Mouse (Mus musculus): ENCODE measurements around the gene Dguok. TPM values are rescaled to one million over a fixed set of nuclear protein-coding genes. Genes with fewer than 3 reads are reported as not detected.

Dguok gene
- 10 to 100 TPM; 38.0 to 50.0 TPM for total RNA-seq (2021)
- long read RNA-seq, experiment 1, transcript Dguok-201 (7 exons, 1,107 nt) = major isoform, 75 of 110 reads
- long read RNA-seq, experiment 1, transcript Dguok-202 (6 exons, 1,007 nt) = minor isoform, 5 of 110 reads
- long read RNA-seq, experiment 1, partial matches to known transcripts = 4 of 110 reads
- long read RNA-seq, experiment 1, other reads (novel, unspliced or antisense) = 25 of 110 reads
- long read RNA-seq, experiment 2, transcript Dguok-201 (7 exons, 1,107 nt) = major isoform, 42 of 65 reads
- long read RNA-seq, experiment 2, partial matches to known transcripts = 1 of 65 reads
- long read RNA-seq, experiment 2, other reads (novel, unspliced or antisense) = 20 of 65 reads

DNA sequence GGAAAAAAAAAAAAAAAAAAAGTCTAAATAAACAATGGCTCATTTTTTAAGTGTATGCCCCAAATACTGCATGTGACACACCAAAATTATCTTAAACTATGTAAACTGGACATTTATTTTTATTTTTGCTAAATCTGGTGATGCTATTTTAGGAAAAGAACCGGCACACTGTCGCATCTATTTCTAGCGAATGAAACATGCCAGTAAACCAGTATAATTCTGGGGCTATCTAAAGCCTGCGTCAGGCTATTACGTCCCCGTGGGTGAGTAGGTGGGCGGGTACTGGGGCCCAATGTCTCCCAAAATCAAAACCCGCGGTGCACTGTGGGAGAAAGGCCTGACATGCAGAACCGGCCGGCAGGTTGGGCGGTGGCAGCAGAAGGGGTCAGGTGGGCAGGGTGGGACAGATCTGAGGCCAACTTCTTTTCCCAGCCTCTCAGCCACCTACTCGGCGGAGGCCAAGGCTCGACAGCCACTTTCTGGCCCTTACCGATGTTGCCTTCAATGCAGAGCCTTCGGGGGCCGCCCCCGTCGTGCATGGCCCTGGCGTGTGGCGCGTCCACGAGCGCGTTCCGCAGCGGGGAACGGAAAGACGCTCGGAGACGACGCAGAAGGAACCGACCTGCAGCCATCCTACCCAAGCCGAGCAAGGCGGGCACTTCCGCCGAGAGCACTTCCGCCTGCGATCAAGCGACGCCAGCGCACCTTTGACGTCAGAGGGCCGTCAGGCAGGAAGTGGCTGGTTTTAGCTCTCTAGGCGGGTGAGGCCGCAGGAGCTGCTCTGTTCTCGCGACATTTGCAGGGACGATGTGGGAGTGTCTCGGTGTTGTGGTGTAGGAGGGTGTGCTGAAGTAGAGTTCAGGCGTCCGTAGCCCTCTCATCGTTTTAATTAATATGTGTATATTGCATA is at the start of gene Dguok:
TSS of gene Dguok (minus strand) at position 712 of the 910 bp plus-strand sequence.
- peak; percentile 97 for DNase-seq

DNA sequence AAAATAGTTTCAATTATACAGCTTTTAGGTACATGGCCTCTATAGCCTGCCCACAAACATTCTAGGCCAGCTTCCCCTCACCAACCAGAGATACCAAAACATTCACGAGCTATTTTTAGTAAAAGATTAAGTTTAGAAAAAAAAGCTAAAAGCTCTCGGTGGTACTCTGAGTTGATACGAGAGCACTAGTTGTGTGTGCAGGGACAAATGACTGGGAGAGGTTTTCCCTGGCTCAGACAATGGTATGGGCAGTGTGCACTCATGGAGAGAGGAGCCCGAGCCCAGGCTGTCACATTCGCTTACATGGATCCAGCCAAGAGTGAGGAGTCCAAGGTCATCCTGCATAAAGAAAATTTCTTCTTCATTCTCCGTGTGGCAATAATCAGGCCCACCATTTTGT is 49.2 kb upstream of the Dguok start:
- no peak for DNase-seq

DNA sequence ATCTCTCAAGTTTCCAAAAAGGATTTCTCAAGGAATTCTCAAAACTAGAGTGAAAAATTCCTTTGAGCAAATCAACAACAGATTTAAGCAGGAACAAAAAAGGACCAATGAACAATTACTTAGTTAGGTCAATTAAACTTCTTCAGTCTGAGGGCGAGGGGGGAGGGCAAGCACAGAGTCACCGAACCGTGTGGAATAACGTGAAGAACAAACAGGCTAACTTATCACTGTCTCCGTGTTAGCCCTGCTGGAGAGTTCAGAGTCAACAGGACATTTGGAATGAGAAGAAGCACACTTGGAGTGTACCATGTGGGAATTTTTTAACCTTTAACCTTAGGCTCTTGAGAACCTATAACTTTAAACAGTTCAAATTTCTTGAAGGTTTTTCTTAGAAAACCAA is 41.6 kb upstream of the Dguok start:
- DNase-seq = no peak

DNA sequence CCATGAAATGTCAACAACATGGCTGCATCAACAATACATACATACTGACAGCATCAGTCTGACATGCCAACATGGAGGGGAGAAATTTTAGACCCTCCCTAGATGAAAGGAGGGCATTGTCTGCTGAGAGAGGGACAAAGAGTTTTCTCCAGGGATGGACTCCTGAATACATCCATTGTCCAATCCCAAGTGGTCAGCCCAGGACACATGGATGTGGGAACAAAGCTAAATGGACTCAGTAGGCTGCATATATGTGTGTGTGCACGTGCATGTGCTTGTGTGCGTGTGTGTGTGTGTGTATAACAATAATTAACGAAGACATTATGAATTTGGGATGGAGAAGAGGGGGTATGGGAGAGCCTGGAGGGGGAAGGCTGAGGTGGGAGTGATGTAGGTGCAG is 39.0 kb upstream of the Dguok start:
- no peak for DNase-seq

DNA sequence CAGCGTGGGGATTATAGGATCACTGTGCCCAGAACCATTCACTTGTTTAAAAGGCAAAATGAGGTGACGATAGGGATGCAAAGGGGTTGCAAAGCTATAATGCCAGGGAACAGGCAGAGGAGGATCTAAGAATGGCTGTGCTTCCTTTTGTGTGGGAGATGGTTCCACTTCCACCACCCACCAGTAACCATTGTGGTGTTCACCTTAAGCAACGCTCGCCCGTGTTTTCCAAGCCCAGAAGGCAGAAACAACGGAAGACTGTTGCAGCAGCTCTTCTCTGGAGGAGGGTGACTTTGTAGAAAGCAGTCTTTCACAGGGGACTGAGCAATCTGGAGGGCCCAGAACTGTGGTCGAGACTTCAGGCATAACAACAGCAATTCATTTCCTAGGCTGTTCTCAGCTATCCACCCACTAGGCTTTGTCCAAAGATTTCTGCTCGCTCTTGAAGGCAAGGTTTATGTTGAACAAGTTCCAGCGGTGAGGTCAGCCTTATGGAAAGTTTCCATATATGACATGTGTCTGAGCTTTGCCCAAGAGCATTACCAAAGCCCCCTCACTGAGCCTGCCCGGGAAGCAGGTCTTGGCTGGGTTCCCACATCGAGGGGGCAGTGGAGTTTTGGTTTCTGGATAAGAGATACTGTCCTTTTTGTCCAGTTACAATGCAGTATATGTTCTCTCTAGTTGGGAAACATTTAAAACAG is 35.1 kb upstream of the Dguok start:
- peak; percentile 13 for DNase-seq

DNA sequence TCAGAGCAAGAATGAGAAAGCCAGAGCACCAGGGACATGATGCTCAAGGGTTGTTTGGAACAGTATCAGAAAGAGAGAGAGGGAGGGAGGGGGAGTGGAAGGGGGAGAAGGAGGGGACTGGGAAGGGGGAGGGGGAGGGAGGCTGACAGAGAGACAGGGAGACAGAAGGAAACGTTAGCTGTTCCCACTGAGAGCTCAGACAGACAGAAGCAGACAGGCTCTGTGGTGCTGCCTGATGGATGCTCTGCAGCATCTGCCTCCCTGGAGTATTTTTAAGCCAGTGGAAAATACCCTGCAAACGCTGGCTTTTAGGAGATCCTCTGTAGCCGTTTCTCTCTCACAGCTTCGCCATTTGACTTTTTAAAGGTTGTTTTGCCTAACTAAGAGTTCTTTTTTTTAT is 33.2 kb upstream of the Dguok start:
- DNase-seq = no peak

DNA sequence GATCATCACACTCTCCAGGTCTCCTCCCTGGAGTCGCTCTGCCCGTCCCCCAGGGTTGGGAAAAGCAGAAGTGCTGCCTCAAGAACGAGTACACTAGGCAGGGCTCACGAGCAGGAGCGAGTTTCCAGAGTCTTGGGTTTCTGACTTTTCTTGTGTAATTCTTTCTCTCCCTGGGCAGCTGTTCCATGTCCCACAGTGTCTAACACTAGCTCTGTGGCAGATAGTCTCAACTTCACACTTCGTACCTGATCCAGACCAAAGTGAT is 30.0 kb upstream of the Dguok start:
- no peak for DNase-seq

DNA sequence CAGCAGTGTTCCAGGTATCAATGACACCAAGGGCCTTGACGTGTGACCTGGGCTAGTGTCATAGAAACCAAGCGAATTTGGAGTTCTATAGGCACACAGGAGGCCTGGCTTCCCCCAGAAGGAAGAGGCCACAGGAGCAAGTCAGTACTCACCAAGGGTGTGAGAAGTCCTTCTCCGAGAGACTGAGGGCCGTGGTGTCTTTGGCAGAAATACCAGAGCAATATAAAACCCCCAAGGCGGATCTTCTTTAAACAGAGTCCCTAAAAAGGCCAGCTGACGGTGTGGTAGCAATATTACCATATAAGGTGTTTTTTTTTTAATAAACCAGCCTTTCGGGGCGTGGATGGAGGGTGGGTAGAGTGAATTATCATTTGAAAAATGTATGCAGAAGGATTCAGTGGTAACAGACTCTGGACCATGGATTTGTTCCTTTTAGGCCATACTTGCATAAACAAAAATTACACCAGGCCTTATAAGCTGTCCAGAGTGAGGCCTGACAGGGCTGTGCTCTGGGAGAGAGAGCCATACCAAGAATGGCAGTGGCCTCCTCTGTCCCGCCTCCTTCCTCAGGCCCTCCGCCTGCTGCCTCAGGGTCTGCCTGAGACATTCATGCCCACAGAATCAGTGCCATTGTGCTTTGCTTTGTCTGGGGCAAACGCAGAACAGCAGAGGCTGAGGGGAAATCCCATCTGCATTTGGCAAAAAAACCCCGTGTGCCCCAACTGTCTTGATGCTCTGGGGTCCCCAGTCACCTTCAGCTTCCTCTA is 29.4 kb upstream of the Dguok start, which contains the start of gene Actg2:
TSS of gene Actg2 (minus strand) at position 238 of the 767 bp plus-strand sequence.
- DNase-seq = no peak

DNA sequence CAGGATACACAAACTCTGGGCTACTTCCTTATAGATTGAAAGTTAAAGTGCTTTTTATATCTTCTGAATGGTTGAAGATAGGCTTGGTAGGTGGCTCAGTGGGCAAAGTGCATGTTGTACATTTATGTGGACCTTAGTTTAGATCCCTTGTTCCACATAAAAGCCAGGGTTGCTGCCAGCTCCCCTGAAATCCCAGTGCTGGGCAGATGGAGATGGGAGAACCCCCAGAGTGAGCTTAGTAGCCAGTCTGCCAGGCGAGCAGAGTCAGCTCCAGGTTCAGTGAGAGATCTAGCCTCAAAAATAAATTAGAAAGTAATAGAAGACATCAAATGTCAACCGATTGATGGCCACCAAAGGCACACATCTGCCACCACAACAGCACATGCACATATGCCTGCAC is 25.8 kb upstream of the Dguok start:
- DNase-seq = no peak

DNA sequence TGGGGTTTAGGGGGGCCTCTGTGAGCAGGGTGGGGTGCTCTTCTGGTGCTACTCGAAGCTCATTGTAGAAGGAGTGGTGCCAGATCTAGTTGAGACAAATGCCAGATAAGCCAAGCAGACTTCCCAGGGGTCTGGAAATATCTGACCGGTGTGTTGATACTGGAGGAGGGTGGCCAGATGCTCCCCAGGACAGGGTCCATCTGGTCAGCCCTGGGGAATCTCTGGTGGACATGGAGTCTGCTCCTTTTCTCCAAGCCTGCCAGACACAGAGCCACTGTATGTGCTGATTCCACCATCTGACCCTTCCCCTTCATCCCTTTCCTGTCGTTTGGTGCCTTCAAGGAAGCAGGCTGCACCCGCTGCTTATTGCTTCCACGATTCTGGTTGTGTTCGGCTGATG is 16.4 kb upstream of the Dguok start:
- no peak for DNase-seq

DNA sequence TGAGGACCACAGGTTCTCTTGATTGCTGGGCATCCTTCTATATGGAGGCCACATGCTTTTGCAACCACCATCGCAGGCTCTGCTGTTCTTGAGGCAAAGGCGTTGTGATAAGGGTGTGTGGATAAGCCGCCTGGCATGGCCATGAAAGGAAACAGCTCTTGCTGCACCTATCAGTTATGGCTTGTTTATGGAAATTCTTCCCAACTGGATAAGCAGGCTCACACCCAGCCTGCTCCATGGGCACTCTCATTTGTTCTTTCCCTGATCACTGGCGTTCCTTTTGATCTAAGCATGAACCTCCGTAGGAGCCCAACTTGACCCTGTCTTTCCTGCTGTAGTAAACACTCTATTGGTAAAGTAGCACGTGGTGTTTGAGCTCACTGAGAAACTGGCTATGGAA is 15.0 kb upstream of the Dguok start:
- DNase-seq = no peak

DNA sequence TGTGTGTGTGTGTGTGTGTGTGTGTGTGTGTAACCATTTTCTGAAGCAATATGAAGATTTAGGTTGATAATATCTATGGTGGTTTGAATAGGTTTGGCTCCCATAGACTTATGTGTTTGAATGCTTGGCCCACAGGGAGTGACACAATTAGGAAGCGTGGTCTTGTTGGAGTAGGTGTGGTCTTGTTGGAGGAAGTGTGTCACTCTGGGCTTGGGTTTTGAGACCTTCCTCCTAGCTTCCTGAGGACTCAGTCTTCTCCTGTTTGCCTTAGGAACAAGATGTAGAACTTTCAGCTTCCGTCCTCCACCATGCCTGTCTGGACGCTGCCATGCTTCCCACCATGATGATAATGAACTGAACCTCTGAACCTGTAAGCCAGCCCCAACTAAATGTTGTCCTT is 11.9 kb upstream of the Dguok start:
- DNase-seq = no peak

DNA sequence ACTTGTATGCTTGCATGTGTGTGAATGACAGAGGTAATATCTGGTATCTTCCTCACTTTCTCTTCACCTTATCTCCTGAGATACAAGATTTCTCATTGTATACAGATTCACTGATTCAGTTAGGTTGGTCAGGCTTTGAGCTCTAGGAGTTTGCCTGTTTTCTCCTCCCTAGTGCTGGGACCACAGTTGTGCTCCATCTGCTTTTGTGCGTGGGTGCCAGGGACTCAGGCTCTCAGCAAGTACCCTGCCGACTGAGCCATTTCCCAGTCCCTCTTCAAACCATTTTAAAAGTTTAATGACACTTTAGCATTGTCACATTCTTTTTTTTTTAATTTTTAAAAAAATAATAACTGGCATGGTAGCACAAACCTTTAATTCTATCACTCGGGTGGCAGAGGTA is 8.4 kb upstream of the Dguok start:
- no peak for DNase-seq

DNA sequence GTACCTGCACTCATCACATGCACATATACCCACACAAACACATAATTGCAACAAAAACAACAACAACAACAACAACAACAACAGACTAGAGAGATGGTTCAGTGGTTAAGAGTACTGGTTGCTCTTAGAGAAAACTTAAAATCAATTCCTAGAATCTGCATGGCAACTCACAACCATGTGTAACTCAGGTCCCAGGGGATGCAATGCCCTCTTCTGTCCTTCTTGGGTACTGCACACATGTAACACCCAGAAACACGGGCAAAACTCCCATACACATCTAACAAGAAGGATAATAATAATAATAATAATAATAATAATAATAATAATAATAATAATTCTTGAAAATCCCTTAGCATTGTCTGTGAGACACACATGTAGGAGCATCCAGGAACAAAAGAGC is 5.7 kb upstream of the Dguok start:
- DNase-seq = peak; percentile 77

DNA sequence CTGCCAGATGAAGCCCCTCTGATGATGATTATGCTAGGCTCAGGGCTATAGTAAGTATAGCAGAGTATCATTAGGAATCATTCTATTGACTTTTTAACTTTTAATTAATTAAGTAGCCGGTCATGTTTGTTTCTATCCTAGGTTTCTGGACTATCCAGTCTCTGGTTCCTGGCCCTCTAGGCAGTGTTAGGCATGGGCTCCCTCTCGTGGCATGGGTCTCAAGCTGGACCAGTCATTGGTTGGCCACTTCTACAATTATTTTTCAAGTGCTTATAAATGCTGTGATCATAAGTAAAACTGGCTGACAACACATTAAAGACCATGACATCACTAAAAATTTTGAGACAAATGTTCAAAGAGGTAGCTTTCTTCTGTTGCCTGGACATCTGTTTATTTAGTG is 3.4 kb upstream of the Dguok start:
- no peak for DNase-seq

DNA sequence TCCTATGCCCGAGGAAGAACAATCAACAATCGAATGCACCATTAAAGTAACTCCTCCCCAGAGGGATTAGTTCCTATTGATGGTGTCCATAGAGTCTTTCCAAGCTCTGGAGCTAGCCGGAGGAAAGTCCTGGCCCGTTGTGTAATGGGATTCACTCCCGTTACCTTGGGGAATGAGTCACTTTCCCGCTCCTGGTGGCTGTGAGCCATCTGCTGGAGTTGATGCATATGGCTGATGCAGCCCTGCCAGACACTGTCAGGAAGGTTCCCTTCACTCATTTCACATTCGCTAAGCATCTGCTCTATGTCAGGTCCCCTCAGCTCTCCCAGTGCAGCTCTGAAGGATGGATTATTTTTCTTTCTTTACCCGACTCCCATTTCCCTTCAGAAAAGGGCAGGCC is 2.7 kb upstream of the Dguok start:
- DNase-seq = peak; percentile 77

DNA sequence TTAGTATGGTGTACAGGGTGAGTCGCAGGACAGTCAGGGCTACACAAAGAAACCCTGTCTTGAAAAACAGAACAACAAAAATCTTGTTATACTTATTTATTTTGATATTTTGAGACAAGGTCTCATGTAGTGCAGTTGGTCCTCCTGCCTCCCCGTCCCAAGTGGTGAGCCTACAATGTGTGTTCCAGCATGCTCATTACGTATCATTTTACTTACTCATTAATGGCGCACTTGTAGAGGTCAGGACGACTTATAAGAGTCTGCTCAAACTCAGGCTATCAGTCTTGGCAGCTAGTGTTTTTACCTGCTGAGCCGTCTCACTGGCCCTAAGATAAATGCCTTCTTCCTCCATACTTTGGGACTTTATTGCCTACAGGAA is 388 bp upstream of the Dguok start:
- DNase-seq = no peak

DNA sequence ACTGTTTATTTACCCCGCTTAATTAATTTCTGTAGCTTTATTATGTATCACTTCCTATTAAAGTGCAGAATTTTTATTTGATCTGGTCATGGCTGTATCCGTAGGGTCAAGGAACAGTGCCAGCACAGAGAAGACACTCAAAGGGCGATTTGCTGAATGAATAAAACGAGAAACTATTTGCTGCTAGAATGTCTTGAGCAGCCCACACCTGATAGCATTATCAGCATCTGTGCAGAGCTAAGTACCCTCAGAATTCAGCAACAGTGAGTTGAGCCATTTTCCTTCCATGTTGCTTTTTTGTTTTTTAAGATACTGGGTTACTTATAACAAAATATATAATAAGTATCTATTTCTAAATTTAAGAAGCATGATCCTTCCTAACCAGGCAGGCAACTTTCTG is 1.2 kb downstream of the Dguok start:
- no peak for DNase-seq

DNA sequence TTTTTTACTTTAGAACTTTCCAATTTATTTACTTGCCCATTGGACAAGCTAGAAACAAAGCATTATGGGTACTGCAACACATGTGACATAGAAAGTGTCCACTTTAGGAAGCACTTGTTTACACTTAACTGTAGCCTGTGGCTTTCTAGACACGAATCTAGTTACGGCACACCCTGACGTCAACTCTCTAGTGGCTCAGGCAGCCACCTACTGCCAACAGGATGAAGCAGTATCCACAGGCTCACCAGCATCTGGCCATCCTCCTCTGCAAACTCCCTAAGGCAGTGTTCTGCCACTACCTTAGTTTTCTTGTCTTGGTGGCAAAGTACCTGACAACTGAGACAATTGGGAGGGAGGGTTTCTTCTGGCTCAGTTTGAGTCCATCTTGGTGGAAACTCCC is 3.4 kb downstream of the Dguok start:
- peak; percentile 34 for DNase-seq

DNA sequence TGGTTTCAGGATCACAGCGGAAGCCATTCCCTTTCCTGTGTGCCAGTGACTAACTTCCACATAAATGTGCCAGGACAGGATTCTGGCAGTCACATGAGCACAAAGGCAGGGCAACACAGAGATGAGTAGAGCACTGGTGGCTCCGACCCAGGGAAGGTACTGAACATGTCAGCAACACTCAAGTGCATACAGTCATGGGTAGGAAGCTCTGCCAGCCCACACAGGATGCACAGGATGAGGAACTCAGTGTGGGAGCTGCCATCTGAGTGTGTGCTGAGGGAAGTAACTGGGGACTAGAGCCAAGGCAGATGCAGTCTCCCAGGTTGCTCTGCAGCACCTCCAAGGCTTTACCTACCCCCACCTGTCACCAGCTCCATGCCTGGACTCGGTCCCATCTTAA is 4.1 kb downstream of the Dguok start:
- DNase-seq = peak; percentile 14

DNA sequence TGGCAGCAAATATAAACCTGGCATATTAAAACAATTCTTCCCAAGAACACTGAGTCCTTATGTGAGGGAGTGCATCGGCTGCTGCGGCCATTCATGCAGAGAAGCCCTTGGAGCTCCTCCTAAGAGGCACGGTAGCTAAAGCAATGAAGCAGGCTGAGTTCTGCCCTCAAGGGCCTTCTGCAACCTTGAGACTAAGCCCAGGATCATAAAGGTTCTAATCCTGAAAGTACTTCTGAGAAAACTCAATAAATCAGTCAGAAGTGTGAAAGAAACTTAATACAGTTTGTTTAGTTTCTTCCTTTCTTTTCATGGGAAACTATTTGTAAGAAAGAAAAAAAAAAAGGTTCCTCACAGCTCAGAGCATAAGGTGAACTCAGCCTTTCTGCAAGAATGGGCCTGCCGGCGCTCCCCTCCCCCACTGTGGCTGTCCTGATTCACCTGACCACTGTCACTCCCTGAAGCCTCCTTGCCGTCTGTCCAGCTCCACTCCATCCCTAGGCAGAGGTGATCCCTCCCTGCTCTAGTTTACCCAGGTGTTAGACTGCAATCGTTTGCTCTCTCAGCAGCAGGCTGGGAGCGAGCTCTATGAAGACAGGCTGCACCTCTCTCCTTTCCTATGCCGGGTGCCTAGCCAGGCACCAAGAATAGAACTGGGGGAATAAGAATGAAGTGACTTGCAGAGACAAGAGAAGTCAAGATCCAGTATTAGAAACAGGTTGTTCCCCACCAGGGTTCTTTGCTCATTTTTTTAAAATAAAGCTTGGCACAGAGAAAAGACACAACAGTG is 5.1 kb downstream of the Dguok start:
- DNase-seq = no peak

DNA sequence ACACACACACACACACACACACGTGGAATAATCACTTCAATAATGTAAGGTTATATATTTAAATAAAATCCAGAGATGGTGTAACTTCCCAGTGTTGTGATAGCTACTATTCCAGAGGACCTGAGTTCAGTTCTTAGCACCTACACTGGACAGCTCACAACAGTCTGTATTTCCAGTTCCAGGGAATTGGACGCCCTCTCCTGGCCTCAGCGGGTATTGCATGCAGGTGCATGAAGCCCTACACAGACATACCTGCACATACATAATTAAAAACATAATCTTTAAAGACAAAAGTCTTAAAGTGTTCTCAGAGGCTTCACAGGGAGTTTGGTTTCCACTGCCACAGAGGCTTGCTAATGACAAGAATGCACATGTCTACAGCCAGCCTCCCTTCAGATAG is 6.3 kb downstream of the Dguok start:
- no peak for DNase-seq

Data from adrenal gland, postnatal 10 days (tissue).